Mouse (Mus musculus) lung, adult 2 months (tissue): ENCODE results near the gene Cyp3a13. TPM values are rescaled to one million over a fixed set of nuclear protein-coding genes. Genes with fewer than 3 reads are reported as not detected.
"Not testable (repeated sequence)": the region's sequence is repeated elsewhere in the genome, so short reads cannot be mapped to it uniquely, and the experiment has no call there.

Source experiments
- DNase-seq: peaks from one replicate; pipeline ENCODE4 v3.0.0; 2022
- H3K4me1 ChIP-seq: fragments of 200-500 bp; 2 replicates; pipeline ENCODE4 v1.6.1; 2011; ENCODE audit warnings: low read length; ENCODE audit not compliant: control insufficient read depth, insufficient read depth
- H3K4me3 ChIP-seq: fragments of 200-500 bp; replicated peaks from 2 replicates; pipeline ENCODE3; 2011; ENCODE audit warnings: low read depth, mild to moderate bottlenecking, control low read depth, low read length; ENCODE audit errors: extremely low read depth
- CTCF ChIP-seq: fragments of 200-500 bp; IDR thresholded peaks from 2 replicates; pipeline ENCODE4 v1.5.1; 2011; ENCODE audit warnings: mild to moderate bottlenecking, low read length, control low read depth; ENCODE audit not compliant: insufficient read depth
- POLR2A ChIP-seq: fragments of 200-500 bp; IDR thresholded peaks from 2 replicates; pipeline ENCODE4 v1.6.1; 2011; ENCODE audit warnings: low read depth, mild to moderate bottlenecking, control low read depth, low read length, borderline replicate concordance; ENCODE audit errors: extremely low read depth
- WGBS: fragments of 180-500 bp; shearing (Covaris S2); methylation state at CpG from one replicate; pipeline ENCODE4 v1.1.7; 2018; 5-methylcytosine and 5-hydroxymethylcytosine counted together
- polyA plus RNA-seq: library from polyadenylated mRNA; depleted of rRNA; stranded (reverse); fragments of >200 nt; gene quantifications from 2 replicates; pipeline ENCODE4 v1.2.3, GENCODE M21; 2012; rRNA removed

The Cyp3a13 gene
- polyA plus RNA-seq, 1 experiment, result 1.2 TPM

DNA sequence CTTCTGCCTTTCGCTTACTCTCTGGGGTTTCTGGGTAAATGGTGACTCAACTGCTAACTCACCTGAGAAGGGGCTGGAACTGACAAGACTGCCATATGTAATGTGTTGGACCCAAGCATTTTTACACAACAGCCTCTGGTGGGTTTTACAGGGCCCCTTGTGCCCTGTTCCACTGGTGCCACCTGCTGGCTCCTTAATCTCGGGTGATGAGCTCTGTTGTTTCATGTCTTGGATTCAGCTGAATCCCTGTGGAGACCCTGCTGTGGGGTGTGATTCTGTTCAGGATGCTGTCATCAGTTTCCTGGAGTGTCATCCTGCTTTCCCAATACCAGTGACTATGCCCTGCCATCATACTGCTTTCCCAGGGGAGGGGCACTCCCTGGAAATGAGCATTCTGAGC is 43.6 kb downstream of the Cyp3a13 start:
- no peak for DNase-seq
- no peak overlapping the region for H3K4me3 ChIP-seq
- TF ChIP-seq CTCF (peak; percentile 42; the same call in 1 of the 2 replicates), POLR2A (no peak)
- no peaks in the 10 kb centered on the region for H3K4me1 ChIP-seq
- 48% methylated on average over 2 of the region's 2 CpGs for WGBS

DNA sequence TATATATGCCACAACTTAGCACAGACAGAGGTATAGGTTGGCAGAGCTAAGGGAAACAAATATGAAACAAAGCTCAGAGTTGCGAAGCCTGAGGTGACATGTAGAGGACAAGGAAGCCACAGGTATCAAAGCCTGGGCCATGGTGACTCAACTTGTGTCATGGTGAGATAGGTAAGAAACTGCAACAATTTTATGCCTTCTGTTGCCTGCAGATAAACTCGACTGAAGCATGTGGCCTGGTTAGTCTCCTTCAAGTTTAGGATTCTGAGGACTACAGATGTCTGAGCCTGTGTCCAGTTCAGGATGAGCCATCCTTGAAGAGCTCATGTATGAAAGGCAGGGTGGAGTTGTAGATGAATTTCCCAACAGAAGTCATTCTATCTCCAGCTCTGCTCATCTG is 46.4 kb downstream of the Cyp3a13 start:
- no peak for DNase-seq
- Histone ChIP-seq H3K4me1 (no peaks in the 10 kb centered on the region), H3K4me3 (no peak overlapping the region)
- TF ChIP-seq POLR2A (no peak), CTCF (no peak)
- 78% methylated on average over 2 of the region's 2 CpGs for WGBS

DNA sequence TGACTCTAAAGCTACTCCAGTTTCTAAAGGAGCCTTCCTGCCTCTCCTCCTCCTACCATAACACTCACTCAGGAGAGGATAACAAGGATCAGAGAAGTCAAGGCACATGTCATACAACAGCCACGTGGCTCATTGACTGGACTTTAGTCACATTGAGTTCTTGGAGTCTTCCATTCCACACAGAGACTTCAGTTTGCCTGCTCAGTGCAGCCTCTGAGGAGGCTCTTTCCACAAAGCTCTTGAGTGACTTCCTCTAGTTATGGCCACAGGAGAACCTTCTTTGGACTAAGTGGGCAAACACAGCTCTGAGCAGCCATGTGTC is 49.1 kb downstream of the Cyp3a13 start:
- not testable (repeated sequence) for H3K4me1 ChIP-seq, H3K4me3 ChIP-seq, DNase-seq
- 55% methylated on average over 1 of the region's 1 CpGs for WGBS

DNA sequence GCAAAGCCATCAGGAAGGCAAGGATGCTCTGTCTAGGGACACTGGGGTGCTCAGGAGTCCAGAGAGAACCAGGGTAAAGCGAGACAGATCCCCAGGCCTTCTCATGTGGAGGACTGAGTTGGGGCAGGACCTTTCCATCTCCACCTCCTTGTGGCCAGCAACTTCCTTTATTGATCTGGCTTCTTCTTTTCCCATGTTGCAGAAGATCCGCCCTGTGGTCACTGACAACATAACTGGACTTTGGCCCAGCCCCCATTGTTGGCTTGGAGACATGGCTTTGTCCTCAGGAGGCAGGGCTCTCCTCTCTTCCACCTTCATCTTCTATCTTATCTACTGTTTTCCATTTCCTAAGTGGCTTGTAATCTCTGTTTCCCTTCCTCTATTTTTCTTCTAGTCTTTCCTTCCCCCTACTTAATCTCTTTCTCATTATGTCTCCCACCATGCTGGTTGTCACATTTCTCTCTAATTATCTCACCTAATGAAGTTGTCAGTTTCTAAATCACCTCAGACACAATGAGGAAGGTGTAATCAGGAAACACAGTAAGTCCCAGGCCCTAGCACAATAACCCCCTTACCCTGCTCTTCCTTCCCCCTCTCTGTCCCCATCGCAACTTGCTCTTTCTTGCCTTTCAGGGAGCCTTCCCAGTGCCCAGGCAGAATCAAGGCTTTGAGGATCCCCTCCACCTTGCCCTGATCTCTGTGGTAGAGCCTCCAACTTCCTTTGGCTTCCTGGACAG is 49.6 kb downstream of the Cyp3a13 start, which contains the start of gene Pilrb2:
Pilrb2 (minus strand) TSS at position 172 of the 737 bp plus-strand sequence.
- H3K4me1 ChIP-seq, DNase-seq, H3K4me3 ChIP-seq: not testable (repeated sequence)
- 71% methylated on average over 3 of the region's 3 CpGs for WGBS

DNA sequence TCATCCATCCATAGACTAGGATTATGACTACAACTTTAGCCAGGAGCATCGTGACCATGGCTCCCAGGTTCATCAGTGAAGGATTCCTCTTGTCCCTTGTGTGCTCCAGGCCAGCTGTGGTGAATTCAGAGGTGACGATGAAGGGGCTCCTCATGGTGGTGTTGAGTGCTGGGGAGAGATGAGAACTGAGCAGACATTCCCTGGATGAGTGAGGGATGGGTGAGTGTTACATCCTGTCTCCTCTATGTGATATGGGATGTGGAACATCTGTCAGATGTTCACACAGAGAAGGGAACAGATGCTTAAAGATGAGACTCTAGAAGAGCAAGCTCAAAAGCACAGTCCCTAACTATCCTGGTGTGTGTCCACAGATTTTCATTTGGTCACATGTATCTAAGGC is 52.8 kb downstream of the Cyp3a13 start:
- not testable (repeated sequence) for DNase-seq, H3K4me3 ChIP-seq, H3K4me1 ChIP-seq
- 51% methylated on average over 2 of the region's 2 CpGs for WGBS

DNA sequence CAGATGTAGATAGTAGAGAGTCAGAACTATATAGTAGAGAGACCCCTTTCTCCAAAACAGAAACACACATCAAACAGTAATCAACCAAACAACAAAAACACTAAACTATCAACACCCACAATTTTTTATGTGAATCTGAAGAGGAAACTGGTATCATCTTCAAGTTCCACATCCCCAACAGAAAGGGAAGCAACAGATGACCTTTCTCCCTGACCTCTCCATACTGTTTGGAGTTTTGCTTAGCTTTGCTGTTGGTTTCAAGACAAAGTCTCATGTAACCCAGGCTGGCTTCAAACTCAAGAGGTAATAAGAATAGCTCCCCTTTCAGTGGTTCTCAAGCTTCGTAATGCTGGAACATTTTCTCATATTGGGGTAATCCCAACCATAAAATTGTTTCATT is 57.4 kb downstream of the Cyp3a13 start:
- H3K4me1 ChIP-seq, DNase-seq, H3K4me3 ChIP-seq: not testable (repeated sequence)
- 82% methylated on average over 1 of the region's 1 CpGs for WGBS

DNA sequence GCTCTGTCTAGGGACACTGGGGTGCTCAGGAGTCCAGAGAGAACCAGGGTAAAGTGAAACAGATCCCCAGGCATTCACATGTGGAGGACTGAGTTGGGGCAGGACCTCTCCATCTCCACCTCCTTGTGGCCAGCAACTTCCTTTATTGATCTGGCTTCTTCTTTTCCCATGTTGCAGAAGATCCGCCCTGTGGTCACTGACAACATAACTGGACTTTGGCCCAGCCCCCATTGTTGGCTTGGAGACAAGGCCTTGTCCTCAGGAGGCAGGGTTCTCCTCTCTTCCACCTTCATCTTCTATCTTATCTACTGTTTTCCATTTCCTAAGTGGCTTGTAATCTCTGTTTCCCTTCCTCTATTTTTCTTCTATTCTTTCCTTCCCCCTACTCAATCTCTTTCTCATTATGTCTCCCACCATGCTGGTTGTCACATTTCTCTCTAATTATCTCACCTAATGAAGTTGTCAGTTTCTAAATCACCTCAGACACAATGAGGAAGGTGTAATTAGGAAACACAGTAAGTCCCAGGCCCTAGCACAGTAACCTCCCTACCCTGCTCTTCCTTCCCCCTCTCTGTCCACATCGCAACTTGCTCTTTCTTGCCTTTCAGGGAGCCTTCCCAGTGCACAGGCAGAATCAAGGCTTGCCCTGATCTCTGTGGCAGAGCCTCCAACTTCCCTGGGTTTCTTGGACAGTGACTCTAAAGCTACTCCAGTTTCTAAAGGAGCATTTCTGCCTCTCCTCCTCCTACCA is 63.3 kb downstream of the Cyp3a13 start, which contains the start of gene Pilrb1:
Pilrb1 (minus strand) TSS at position 147 of the 751 bp plus-strand sequence.
- not testable (repeated sequence) for DNase-seq, H3K4me1 ChIP-seq, H3K4me3 ChIP-seq
- WGBS, result 65% methylated on average over 2 of the region's 2 CpGs

DNA sequence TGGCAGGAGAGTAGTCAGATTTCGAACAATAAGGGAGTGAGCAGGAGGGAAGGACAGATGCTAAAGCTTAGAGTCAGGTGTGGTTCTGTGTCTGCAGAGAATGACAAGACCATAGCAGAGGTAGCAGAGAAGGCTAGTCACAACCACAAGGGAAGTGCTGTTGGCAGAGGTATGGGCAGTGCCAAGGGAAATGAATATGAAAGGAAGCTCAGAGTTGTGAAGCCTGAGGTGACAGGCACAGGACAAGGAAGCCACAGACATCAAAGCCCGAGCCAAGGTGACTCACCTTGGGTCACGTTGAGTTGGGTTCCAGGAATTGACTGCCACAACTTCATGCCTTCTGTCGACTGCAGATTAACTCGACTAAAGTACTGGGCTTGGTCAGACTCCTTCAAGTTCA is 64.5 kb downstream of the Cyp3a13 start:
- 48% methylated on average over 5 of the region's 5 CpGs for WGBS
- not testable (repeated sequence) for H3K4me1 ChIP-seq, DNase-seq, H3K4me3 ChIP-seq

DNA sequence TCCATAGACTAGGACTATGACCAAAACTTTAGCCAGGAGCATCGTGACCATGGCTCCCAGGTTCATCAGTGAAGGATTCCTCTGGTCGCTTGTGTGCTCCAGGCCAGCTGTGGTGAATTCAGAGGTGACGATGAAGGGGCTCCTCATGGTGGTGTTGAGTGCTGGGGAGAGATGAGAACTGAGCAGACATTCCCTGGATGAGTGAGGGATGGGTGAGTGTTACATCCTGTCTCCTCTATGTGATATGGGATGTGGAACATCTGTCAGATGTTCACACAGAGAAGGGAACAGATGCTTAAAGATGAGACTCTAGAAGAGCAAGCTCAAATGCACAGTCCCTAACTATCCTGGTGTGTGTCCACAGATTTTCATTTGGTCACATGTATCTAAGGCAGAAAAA is 66.5 kb downstream of the Cyp3a13 start:
- 44% methylated on average over 3 of the region's 3 CpGs for WGBS
- H3K4me1 ChIP-seq, DNase-seq, H3K4me3 ChIP-seq: not testable (repeated sequence)

DNA sequence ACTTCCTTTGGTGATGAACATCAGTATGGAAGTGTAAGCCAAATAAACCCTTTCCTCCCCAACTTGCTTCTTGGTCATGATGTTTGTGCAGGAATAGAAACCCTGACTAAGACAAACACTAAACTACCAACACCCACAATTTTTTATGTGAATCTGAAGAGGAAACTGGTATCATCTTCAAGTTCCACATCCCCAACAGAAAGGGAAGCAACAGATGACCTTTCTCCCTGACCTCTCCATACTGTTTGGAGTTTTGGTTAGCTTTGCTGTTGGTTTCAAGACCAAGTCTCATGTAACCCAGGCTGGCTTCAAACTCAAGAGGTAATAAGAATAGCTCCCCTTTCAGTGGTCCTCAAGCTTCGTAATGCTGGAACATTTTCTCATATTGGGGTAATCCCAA is 71.1 kb downstream of the Cyp3a13 start:
- H3K4me3 ChIP-seq, DNase-seq, H3K4me1 ChIP-seq: not testable (repeated sequence)
- 89% methylated on average over 1 of the region's 1 CpGs for WGBS

Other genes with a start within 250 kb of the Cyp3a13 start
- 22.4 and 24.3 TPM in 2 replicates for gene Agfg2, start 236.9 kb downstream of the Cyp3a13 start, polyA plus RNA-seq
- gene Nyap1, start 180.0 kb downstream of the Cyp3a13 start, polyA plus RNA-seq, result 2.3 and 2.4 TPM in 2 replicates
- 103 and 110 TPM in 2 replicates for gene Tsc22d4, start 175.9 kb downstream of the Cyp3a13 start, polyA plus RNA-seq
- 32.7 and 46.7 TPM in 2 replicates for gene Ppp1r35, start 142.8 kb downstream of the Cyp3a13 start, polyA plus RNA-seq
- 43.3 and 44.2 TPM in 2 replicates for gene Mepce, start 134.0 kb downstream of the Cyp3a13 start, polyA plus RNA-seq
- 0.49 and 0.60 TPM in 2 replicates for gene Zcwpw1, start 133.8 kb downstream of the Cyp3a13 start, polyA plus RNA-seq
- 24.7 and 27.9 TPM in 2 replicates for gene Pilra, start 85.3 kb downstream of the Cyp3a13 start, polyA plus RNA-seq
- 7.3 and 16.5 TPM in 2 replicates for gene Pilrb1, start 63.5 kb downstream of the Cyp3a13 start, polyA plus RNA-seq
- 7.9 and 12.1 TPM in 2 replicates for gene Pilrb2, start 49.8 kb downstream of the Cyp3a13 start, polyA plus RNA-seq
- gene Gjc3, start 41.5 kb upstream of the Cyp3a13 start, polyA plus RNA-seq, result 0.03 and 0.33 TPM in 2 replicates
- 1.1 and 1.2 TPM in 2 replicates for gene Azgp1, start 59.9 kb upstream of the Cyp3a13 start, polyA plus RNA-seq
- not detected in 2 replicates for gene Smok3a, start 99.6 kb upstream of the Cyp3a13 start, polyA plus RNA-seq
- gene Smok3b, start 99.8 kb upstream of the Cyp3a13 start, polyA plus RNA-seq, result not detected in 2 replicates
- gene Smok3c, start 131.6 kb upstream of the Cyp3a13 start, polyA plus RNA-seq, result not detected in 2 replicates
- gene Zkscan1, start 163.5 kb upstream of the Cyp3a13 start, polyA plus RNA-seq, result 4.0 and 5.9 TPM in 2 replicates
- gene Zscan21, start 195.3 kb upstream of the Cyp3a13 start, polyA plus RNA-seq, result 5.8 and 8.3 TPM in 2 replicates
- 2.7 and 3.5 TPM in 2 replicates for gene Zfp113, start 234.1 kb upstream of the Cyp3a13 start, polyA plus RNA-seq
- 47.7 and 59.9 TPM in 2 replicates for gene Cops6, start 239.5 kb upstream of the Cyp3a13 start, polyA plus RNA-seq